Mouse (Mus musculus): Measurements from ENCODE around the gene Spsb1. TPM values are rescaled to one million over a fixed set of nuclear protein-coding genes. Genes with fewer than 3 reads are reported as not detected.

Gene Spsb1
- polyA plus RNA-seq, 1 experiment from 2014 or later: 11.7 TPM

DNA sequence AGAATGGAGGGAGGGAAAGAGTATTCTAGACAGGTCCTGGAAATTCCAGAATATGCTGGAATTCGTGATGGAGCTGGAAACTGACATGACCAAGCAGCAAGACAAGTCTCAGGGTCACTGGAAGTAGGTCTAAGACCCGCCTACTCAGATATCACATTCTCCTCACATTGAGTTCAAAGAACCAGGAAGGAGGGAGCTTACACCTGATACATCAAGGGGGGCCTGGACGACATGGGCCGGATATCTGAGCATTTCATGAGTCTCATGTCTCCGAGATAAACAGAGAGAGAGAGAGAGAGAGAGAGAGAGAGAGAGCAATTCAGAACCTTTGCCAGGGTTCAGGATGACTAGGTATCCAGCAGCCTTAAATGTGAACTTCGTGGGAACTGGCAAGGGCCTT lies 82.6 kb downstream of the Spsb1 start:
- Histone ChIP-seq H3K4me3 (ENCODE audit: low read depth, low read length) (no peak overlapping the region), H3K9ac (ENCODE audit: low read depth, low read length) (no peak overlapping the region), H3K4me1 (replicated peaks; ENCODE audit: control insufficient read depth, insufficient read depth, low read length) (peaks cover 9% of the 10 kb centered on the region; the same call in 1 of the 2 replicates), H3K36me3 (ENCODE audit: control insufficient read depth, insufficient read depth, low read length) (no peaks in the 10 kb centered on the region), H3K27me3 (ENCODE audit: control insufficient read depth, insufficient read depth, low read length) (no peaks in the 10 kb centered on the region), H3K4me2 (replicated peaks; ENCODE audit: low read depth, low read length) (no peak overlapping the region), H3K9me3 (ENCODE audit: control insufficient read depth, low read length) (no peaks in the 10 kb centered on the region), H3K27ac (ENCODE audit: low read depth, low read length) (no peak overlapping the region)
- whole genome bisulfite sequencing: 66% methylated on average over 6 of the region's 6 CpGs
- ATAC-seq (ENCODE audit: low FRiP score) (no peak), DNase-seq (ENCODE audit: low spot score) (no peak)

DNA sequence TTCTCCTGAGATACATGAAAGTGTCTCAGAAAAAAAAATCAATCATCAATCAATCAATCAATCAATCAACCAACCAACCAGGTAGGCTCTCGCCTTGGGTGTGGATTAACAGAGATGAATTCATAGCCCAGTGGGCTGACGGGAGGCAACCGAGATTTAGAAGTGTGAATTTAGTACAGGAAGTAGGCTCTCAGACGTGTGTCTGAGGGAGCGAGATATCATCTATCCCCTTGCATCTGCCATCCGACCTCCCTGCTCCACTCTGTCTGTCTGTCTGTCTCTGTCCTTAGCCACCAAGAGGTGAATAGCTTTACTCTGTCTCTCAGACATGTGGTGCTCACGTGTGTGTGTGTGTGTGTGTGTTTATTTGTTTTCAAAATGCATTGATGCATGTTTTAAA lies 83.3 kb downstream of the Spsb1 start:
- Histone ChIP-seq H3K4me1 (replicated peaks; ENCODE audit: control insufficient read depth, insufficient read depth, low read length) (peaks cover 8% of the 10 kb centered on the region; the same call in 1 of the 2 replicates), H3K36me3 (ENCODE audit: control insufficient read depth, insufficient read depth, low read length) (no peaks in the 10 kb centered on the region), H3K9ac (ENCODE audit: low read depth, low read length) (no peak overlapping the region), H3K4me3 (ENCODE audit: low read depth, low read length) (no peak overlapping the region), H3K27ac (ENCODE audit: low read depth, low read length) (no peak overlapping the region), H3K4me2 (replicated peaks; ENCODE audit: low read depth, low read length) (no peak overlapping the region), H3K27me3 (ENCODE audit: control insufficient read depth, insufficient read depth, low read length) (no peaks in the 10 kb centered on the region), H3K9me3 (ENCODE audit: control insufficient read depth, low read length) (no peaks in the 10 kb centered on the region)
- DNase-seq (ENCODE audit: low spot score): no peak
- ATAC-seq (ENCODE audit: low FRiP score): no peak
- 77% methylated on average over 7 of the region's 7 CpGs for WGBS

DNA sequence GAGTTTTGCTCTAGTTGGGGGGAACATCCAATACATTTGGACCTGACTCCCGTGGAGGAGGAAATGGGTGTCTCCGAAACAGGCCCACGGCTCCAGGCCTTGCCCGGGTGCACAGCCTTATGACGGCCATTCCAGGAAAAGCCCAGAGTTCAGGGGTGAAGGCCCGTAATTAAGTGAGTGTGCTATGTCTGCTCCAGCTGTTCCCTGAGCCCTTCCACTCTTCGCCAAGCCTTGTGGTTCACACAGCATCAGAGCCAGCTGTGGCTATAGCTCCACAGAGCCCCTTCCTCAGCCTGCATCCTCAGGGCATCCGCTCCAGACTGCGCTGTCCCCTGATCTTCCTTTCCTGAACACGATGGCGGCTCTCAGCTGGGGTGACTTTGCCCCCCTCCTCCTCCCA lies 83.8 kb downstream of the Spsb1 start:
- WGBS: 69% methylated on average over 11 of the region's 11 CpGs
- H3K27me3 ChIP-seq (ENCODE audit: control insufficient read depth, insufficient read depth, low read length): no peaks in the 10 kb centered on the region

DNA sequence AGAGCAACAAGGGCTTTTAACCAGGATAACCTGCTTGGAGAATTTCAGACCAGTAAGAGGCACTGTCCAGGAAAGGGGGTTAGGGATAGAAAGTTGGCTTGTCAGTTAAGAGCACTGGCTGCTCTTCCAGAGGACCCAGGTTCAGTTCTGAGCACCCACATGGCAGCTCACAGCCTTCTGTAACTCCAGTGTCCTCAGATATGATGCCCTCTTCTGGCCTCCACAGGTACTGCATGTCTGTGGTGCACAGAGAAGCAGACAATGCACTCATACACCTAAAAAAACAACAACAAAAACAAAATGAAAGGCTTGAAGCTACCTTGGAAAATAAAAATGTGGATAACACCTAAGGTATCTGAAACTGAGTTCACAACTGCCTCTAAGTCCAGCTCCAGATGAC lies 84.4 kb downstream of the Spsb1 start:
- no peaks in the 10 kb centered on the region for H3K36me3 ChIP-seq (ENCODE audit: control insufficient read depth, insufficient read depth, low read length)
- ATAC-seq (ENCODE audit: low FRiP score) (no peak), DNase-seq (ENCODE audit: low spot score) (no peak)
- no peak overlapping the region for H3K4me2 ChIP-seq (replicated peaks; ENCODE audit: low read depth, low read length)
- 0 out of 2 replicates have a peak, but pooled peaks cover under 1% of the 10 kb centered on the region for H3K4me1 ChIP-seq (replicated peaks; ENCODE audit: control insufficient read depth, insufficient read depth, low read length)
- no peak overlapping the region for H3K9ac ChIP-seq (ENCODE audit: low read depth, low read length)
- H3K27me3 ChIP-seq (ENCODE audit: control insufficient read depth, insufficient read depth, low read length): no peaks in the 10 kb centered on the region
- no peak overlapping the region for H3K27ac ChIP-seq (ENCODE audit: low read depth, low read length)
- no peak overlapping the region for H3K4me3 ChIP-seq (ENCODE audit: low read depth, low read length)
- H3K9me3 ChIP-seq (ENCODE audit: control insufficient read depth, low read length): no peaks in the 10 kb centered on the region

More for the DNA sequence above, 83.8 kb downstream of the Spsb1 start:
- Histone ChIP-seq H3K36me3 (ENCODE audit: control insufficient read depth, insufficient read depth, low read length) (no peaks in the 10 kb centered on the region), H3K27ac (ENCODE audit: low read depth, low read length) (no peak overlapping the region), H3K9me3 (ENCODE audit: control insufficient read depth, low read length) (no peaks in the 10 kb centered on the region), H3K4me1 (replicated peaks; ENCODE audit: control insufficient read depth, insufficient read depth, low read length) (peaks cover 5% of the 10 kb centered on the region; the same call in 1 of the 2 replicates), H3K4me2 (replicated peaks; ENCODE audit: low read depth, low read length) (no peak overlapping the region), H3K9ac (ENCODE audit: low read depth, low read length) (no peak overlapping the region), H3K4me3 (ENCODE audit: low read depth, low read length) (no peak overlapping the region)
- ATAC-seq (ENCODE audit: low FRiP score): no peak
- DNase-seq (ENCODE audit: low spot score): no peak

DNA sequence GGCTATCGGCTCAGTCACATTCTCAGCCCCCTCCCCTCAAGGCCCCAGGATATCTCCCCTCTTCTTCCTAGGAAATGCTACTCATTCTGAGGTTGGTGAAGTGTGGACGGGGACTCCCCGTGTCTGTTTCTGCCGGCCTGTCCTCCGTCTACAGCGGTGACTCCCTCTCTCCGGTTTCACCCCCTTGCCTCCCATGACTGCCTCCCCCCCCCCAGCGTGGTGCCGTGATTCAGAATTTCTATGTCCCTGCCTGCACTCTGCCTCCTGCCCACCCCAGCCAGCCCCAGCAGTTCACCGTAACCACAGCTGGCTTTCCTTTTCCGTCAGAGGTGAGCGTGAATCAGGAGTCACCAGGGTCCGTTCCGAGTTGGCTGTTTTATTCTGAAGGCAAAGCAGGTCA lies 86.1 kb downstream of the Spsb1 start:
- DNase-seq (ENCODE audit: low spot score): no peak
- Histone ChIP-seq H3K36me3 (ENCODE audit: control insufficient read depth, insufficient read depth, low read length) (no peaks in the 10 kb centered on the region), H3K27me3 (ENCODE audit: control insufficient read depth, insufficient read depth, low read length) (no peaks in the 10 kb centered on the region), H3K4me2 (replicated peaks; ENCODE audit: low read depth, low read length) (no peak overlapping the region), H3K4me1 (replicated peaks; ENCODE audit: control insufficient read depth, insufficient read depth, low read length) (no peaks in the 10 kb centered on the region), H3K9me3 (ENCODE audit: control insufficient read depth, low read length) (no peaks in the 10 kb centered on the region), H3K27ac (ENCODE audit: low read depth, low read length) (no peak overlapping the region), H3K4me3 (ENCODE audit: low read depth, low read length) (no peak overlapping the region), H3K9ac (ENCODE audit: low read depth, low read length) (no peak overlapping the region)
- no peak for ATAC-seq (ENCODE audit: low FRiP score)
- WGBS: 67% methylated on average over 14 of the region's 14 CpGs

DNA sequence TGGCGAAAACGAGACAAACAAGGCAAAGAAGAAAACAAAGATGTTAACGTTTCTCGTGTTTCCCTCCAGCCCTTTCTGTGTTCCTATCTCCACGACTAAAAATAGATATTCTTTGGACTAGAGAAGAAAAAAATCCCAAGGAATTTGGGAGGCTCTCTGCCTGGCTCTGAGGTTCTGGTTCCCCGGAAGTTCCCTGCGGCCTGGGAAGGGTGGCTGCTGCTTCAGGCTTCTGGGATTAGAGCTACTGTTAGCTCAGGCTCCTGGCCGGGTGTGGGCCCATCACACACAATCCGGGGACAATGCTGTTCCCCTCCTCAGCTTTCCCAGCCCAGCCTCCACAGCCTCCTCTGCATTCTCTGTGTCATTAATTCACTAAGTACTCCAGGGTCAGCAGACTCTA lies 86.8 kb downstream of the Spsb1 start:
- WGBS: 77% methylated on average over 9 of the region's 9 CpGs
- no peak for DNase-seq (ENCODE audit: low spot score)
- H3K9ac ChIP-seq (ENCODE audit: low read depth, low read length): no peak overlapping the region
- H3K27me3 ChIP-seq (ENCODE audit: control insufficient read depth, insufficient read depth, low read length): no peaks in the 10 kb centered on the region
- no peak overlapping the region for H3K4me2 ChIP-seq (replicated peaks; ENCODE audit: low read depth, low read length)
- ATAC-seq (ENCODE audit: low FRiP score): no peak
- H3K9me3 ChIP-seq (ENCODE audit: control insufficient read depth, low read length): no peaks in the 10 kb centered on the region
- H3K27ac ChIP-seq (ENCODE audit: low read depth, low read length): no peak overlapping the region
- no peaks in the 10 kb centered on the region for H3K36me3 ChIP-seq (ENCODE audit: control insufficient read depth, insufficient read depth, low read length)
- no peak overlapping the region for H3K4me3 ChIP-seq (ENCODE audit: low read depth, low read length)
- H3K4me1 ChIP-seq (replicated peaks; ENCODE audit: control insufficient read depth, insufficient read depth, low read length): no peaks in the 10 kb centered on the region

DNA sequence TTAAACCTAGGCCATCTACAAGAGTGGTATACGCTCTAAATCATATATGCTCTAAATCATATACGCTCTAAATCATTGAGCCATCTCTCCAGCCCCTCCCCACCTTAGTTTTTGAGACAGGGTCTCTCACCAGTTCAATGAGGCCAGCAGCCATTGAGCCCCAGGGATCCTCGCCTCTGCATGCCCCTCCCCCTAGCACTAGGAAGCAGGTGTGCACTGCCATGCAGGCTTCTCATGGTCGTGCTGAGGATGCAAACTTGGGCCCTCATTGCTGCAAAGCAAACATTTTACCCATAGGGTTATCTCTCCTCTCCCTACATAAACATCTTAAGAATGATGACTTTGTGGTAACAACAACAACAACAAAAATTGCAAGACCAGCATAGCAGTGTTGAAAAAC lies 87.5 kb downstream of the Spsb1 start:
- H3K9me3 ChIP-seq (ENCODE audit: control insufficient read depth, low read length): no peaks in the 10 kb centered on the region
- H3K4me1 ChIP-seq (replicated peaks; ENCODE audit: control insufficient read depth, insufficient read depth, low read length): no peaks in the 10 kb centered on the region
- H3K4me2 ChIP-seq (replicated peaks; ENCODE audit: low read depth, low read length): no peak overlapping the region
- H3K27ac ChIP-seq (ENCODE audit: low read depth, low read length): no peak overlapping the region
- H3K9ac ChIP-seq (ENCODE audit: low read depth, low read length): no peak overlapping the region
- no peak for DNase-seq (ENCODE audit: low spot score)
- WGBS: 67% methylated on average over 4 of the region's 4 CpGs
- H3K4me3 ChIP-seq (ENCODE audit: low read depth, low read length): no peak overlapping the region
- H3K36me3 ChIP-seq (ENCODE audit: control insufficient read depth, insufficient read depth, low read length): no peaks in the 10 kb centered on the region
- ATAC-seq (ENCODE audit: low FRiP score): no peak
- no peaks in the 10 kb centered on the region for H3K27me3 ChIP-seq (ENCODE audit: control insufficient read depth, insufficient read depth, low read length)

DNA sequence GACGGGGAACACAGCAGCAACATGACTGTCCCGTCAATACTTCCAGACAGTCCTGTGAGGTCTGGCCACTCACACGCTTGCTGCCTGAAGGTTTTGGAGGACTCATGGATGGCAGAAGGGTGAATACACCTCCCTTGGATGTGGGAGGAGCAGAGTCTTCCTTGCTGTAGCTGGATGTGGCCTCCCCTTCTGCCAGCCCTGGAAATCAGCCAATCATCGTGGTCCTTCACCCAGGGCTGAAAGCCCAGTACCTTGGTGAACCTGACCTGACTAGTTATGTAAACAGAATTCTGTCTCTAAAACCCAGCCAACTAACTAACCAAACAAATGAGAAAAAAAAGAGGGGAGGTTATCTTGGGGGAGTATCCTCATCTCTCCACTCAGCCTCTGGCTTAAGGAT lies 90.4 kb downstream of the Spsb1 start:
- H3K27ac ChIP-seq (ENCODE audit: low read depth, low read length): no peak overlapping the region
- DNase-seq (ENCODE audit: low spot score) (no peak), ATAC-seq (ENCODE audit: low FRiP score) (no peak)
- no peaks in the 10 kb centered on the region for H3K36me3 ChIP-seq (ENCODE audit: control insufficient read depth, insufficient read depth, low read length)
- no peaks in the 10 kb centered on the region for H3K9me3 ChIP-seq (ENCODE audit: control insufficient read depth, low read length)
- H3K27me3 ChIP-seq (ENCODE audit: control insufficient read depth, insufficient read depth, low read length): no peaks in the 10 kb centered on the region
- H3K9ac ChIP-seq (ENCODE audit: low read depth, low read length): no peak overlapping the region
- H3K4me2 ChIP-seq (replicated peaks; ENCODE audit: low read depth, low read length): no peak overlapping the region
- H3K4me3 ChIP-seq (ENCODE audit: low read depth, low read length): no peak overlapping the region
- 88% methylated on average over 4 of the region's 4 CpGs for WGBS
- no peaks in the 10 kb centered on the region for H3K4me1 ChIP-seq (replicated peaks; ENCODE audit: control insufficient read depth, insufficient read depth, low read length)

DNA sequence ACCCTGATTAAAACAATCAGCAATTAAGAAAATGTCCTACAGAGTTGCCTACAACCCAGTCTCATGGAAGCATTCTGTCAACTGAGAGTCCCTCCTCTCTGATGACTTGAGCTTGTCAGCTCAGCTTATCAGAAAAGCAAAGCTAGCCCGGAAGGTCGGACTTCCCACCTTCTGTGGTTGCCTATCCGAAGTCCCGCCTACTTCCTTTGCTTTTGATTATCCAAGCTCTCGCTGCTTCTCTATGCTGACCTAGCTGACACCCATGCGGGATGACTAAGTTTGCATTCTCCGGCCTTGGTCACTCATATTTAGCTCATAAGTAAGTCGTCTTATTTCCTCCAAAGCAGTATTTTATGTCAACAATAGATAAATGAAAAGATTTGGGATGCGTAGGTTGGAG lies 91.3 kb downstream of the Spsb1 start:
- DNase-seq (ENCODE audit: low spot score): no peak
- no peak for ATAC-seq (ENCODE audit: low FRiP score)
- 87% methylated on average over 9 of the region's 9 CpGs for WGBS
- H3K4me3 ChIP-seq (ENCODE audit: low read depth, low read length): no peak overlapping the region
- H3K27ac ChIP-seq (ENCODE audit: low read depth, low read length): no peak overlapping the region
- no peaks in the 10 kb centered on the region for H3K9me3 ChIP-seq (ENCODE audit: control insufficient read depth, low read length)
- H3K27me3 ChIP-seq (ENCODE audit: control insufficient read depth, insufficient read depth, low read length): no peaks in the 10 kb centered on the region
- no peak overlapping the region for H3K4me2 ChIP-seq (replicated peaks; ENCODE audit: low read depth, low read length)
- H3K9ac ChIP-seq (ENCODE audit: low read depth, low read length): no peak overlapping the region
- H3K36me3 ChIP-seq (ENCODE audit: control insufficient read depth, insufficient read depth, low read length): no peaks in the 10 kb centered on the region
- H3K4me1 ChIP-seq (replicated peaks; ENCODE audit: control insufficient read depth, insufficient read depth, low read length): no peaks in the 10 kb centered on the region

Data from hindbrain, embryonic 11.5 days (tissue).